8 mouse cellular contexts compared by ENCODE assay signal in genomic region chr11:58323570-58324340, GRCm38 (mm10). TPM values are rescaled to one million over a fixed set of nuclear protein-coding genes. Genes with fewer than 3 reads are reported as not detected.
A peak's percentile ranks its signal among the peaks of the same experiment; 100 is the strongest.
DNase-seq lines count a peak whose midpoint lies in the region; ATAC-seq and TF ChIP-seq lines count a peak whose summit lies in the region.

No protein-coding gene starts in this region.

- peak; percentile 16 for DNase-seq in kidney, adult 18-20 months
- DNase-seq in kidney, adult 11 months = no peak
- DNase-seq in MEL (ENCODE audit: low read depth, low spot score) = peak; percentile 49
- DNase-seq in forebrain, postnatal 0 days = no peak
- DNase-seq in gastrocnemius, postnatal 36 days = no peak
- DNase-seq in frontal cortex, postnatal 25 days (ENCODE audit: low spot score in 2 of 2) = no peak
- DNase-seq in left cerebral cortex, postnatal 14 days (ENCODE audit: low spot score in 2 of 2) = no peak

- no peaks in the 10 kb centered on the region for H3K27me3 ChIP-seq in MEL (ENCODE audit: control insufficient read depth in 1 of 2, insufficient read depth in 2 of 2, low read length in 2 of 2)
- no peaks in the 10 kb centered on the region for H3K27me3 ChIP-seq in forebrain, postnatal 0 days (ENCODE audit: insufficient read depth, low read length)

- H3K79me2 ChIP-seq in MEL (ENCODE audit: control insufficient read depth, insufficient read depth, low read length, poor library complexity) (peaks cover 15% of the 10 kb centered on the region), macrophage (ENCODE audit: inconsistent target) (peaks cover 52% of the 10 kb centered on the region)

- TF ChIP-seq EP300 in MEL (IDR thresholded peaks at IDR 0.05; ENCODE audit: low read depth in 1 of 2, low read length in 2 of 2) = no peak

- TF ChIP-seq CTCF in MEL (IDR thresholded peaks at IDR 0.05 in 2 of 3, conservative IDR thresholded peaks at IDR 0.05 in 1 of 3; ENCODE audit: control insufficient read depth in 1 of 3, insufficient read depth in 1 of 3, low read depth in 2 of 3, low read length in 3 of 3, poor library complexity in 1 of 3, severe bottlenecking in 1 of 3) = no peak
- TF ChIP-seq CTCF in forebrain, postnatal 0 days (IDR thresholded peaks at IDR 0.05; ENCODE audit: low read depth) = no peak

- H3K9me3 ChIP-seq in MEL (replicated peaks; ENCODE audit: insufficient read depth, low read length) = no peaks in the 10 kb centered on the region
- no peaks in the 10 kb centered on the region for H3K9me3 ChIP-seq in forebrain, postnatal 0 days (ENCODE audit: low read length)

- H3K4me2 ChIP-seq in forebrain, postnatal 0 days (ENCODE audit: low read depth) = peak overlapping the region; percentile 96

- no peak for TF ChIP-seq RAD21 in MEL (IDR thresholded peaks at IDR 0.05; ENCODE audit: low read depth, low read length)

- 13% methylated on average over 24 of the region's 24 CpGs for WGBS in forebrain, postnatal 0 days
- 20% methylated on average over 24 of the region's 24 CpGs for WGBS in macrophage (ENCODE audit: missing documents)

- H3K27ac ChIP-seq in MEL (ENCODE audit: control insufficient read depth, low read depth, low read length) = peak overlapping the region; percentile 36
- peak overlapping the region; percentile 95 for H3K27ac ChIP-seq in forebrain, postnatal 0 days (ENCODE audit: low read depth, low read length)
- peak overlapping the region; percentile 54 for H3K27ac ChIP-seq in macrophage

- peak overlapping the region; percentile 79 for H3K9ac ChIP-seq in MEL (ENCODE audit: control insufficient read depth, low read depth, low read length, poor library complexity, severe bottlenecking)
- H3K9ac ChIP-seq in forebrain, postnatal 0 days = peak overlapping the region; percentile 95

- H3K4me3 ChIP-seq in MEL (ENCODE audit: control insufficient read depth in 1 of 2, insufficient read depth in 1 of 2, low read depth in 2 of 2, low read length in 2 of 2) = peak overlapping the region; percentile 52 to 69
- H3K4me3 ChIP-seq in forebrain, postnatal 0 days (ENCODE audit: low read depth, low read length) = peak overlapping the region; percentile 94
- peak overlapping the region; percentile 54 for H3K4me3 ChIP-seq in macrophage (ENCODE audit: inconsistent target)

- no peak; a peak in 1 of 4 replicates for TF ChIP-seq POLR2A in MEL (IDR thresholded peaks at IDR 0.05; ENCODE audit: control insufficient read depth in 1 of 2, insufficient read depth in 1 of 2, low read depth in 1 of 2, low read length in 2 of 2, poor library complexity in 1 of 2)

- intact Hi-C loops in gastrocnemius, postnatal 36 days (cut with DNase I) = no loop called here
- intact Hi-C loops in left cerebral cortex, postnatal 14 days (cut with DNase I) = no loop called here

- peaks cover 4 to 21% of the 10 kb centered on the region in 2 experiments; a peak in 3 of 4 replicates for H3K4me1 ChIP-seq in MEL (ENCODE audit: control insufficient read depth in 1 of 2, insufficient read depth in 2 of 2, low read length in 2 of 2)
- peaks cover 13% of the 10 kb centered on the region for H3K4me1 ChIP-seq in forebrain, postnatal 0 days (ENCODE audit: insufficient read depth)

- peaks cover 11 to 33% of the 10 kb centered on the region in 2 experiments for H3K36me3 ChIP-seq in MEL (ENCODE audit: control insufficient read depth in 1 of 2, insufficient read depth in 2 of 2, low read length in 2 of 2)
- H3K36me3 ChIP-seq in forebrain, postnatal 0 days (ENCODE audit: insufficient read depth) = peaks cover 8% of the 10 kb centered on the region
- H3K36me3 ChIP-seq in macrophage (ENCODE audit: inconsistent target) = peaks cover 13% of the 10 kb centered on the region

- peak; percentile 13 for ATAC-seq in forebrain, postnatal 0 days

TF ChIP-seq in MEL, 35 proteins besides CTCF, POLR2A, EP300 and RAD21 (continues in another document):
- TF ChIP-seq HCFC1 (IDR thresholded peaks at IDR 0.05; ENCODE audit: low read depth, low read length) (no peak), SMC3 (IDR thresholded peaks at IDR 0.05; ENCODE audit: low read depth, low read length) (no peak), GABPA (IDR thresholded peaks at IDR 0.05; ENCODE audit: low read depth, low read length) (no peak), NRF1 (IDR thresholded peaks at IDR 0.05; ENCODE audit: insufficient read depth, low read depth, low read length, poor library complexity, severe bottlenecking) (no peak), POLR2AphosphoS2 (IDR thresholded peaks at IDR 0.05; ENCODE audit: low read length) (peak; percentile 62), MAFK (IDR thresholded peaks at IDR 0.05; ENCODE audit: borderline replicate concordance, low read depth, low read length) (no peak), ELF1 (IDR thresholded peaks at IDR 0.05; ENCODE audit: low read depth, low read length) (no peak), E2F4 (IDR thresholded peaks at IDR 0.05; ENCODE audit: borderline replicate concordance, low read depth, low read length) (no peak), ETS1 (IDR thresholded peaks at IDR 0.05; ENCODE audit: low read depth, low read length) (no peak)

RNA-seq across cellular contexts. Expression of gene Zfp672, which starts 6.4 kb away (rescaled TPM):
- 27.2 and 39.5 TPM in 2 replicates for total RNA-seq in MEL (2012; rRNA removed)
- polyA plus RNA-seq in MEL (2012; ENCODE audit: insufficient read depth in 1 of 2, insufficient read length in 2 of 2, low read depth in 1 of 2, low replicate concordance in 2 of 2, missing spikeins in 1 of 2) = 10 to 100 TPM in 1 of 2 experiments, not detected in 1; 22.6 TPM
- total RNA-seq in forebrain, postnatal 0 days (2014; rRNA removed) = 41.5 and 41.7 TPM in 2 replicates
- polyA plus RNA-seq in forebrain, postnatal 0 days (2015; fragmentation: Nextera tagmentation; extraction: Ambion mirVana) = 38.8 and 41.2 TPM in 2 replicates
- total RNA-seq in macrophage (2018; cell fraction: chromatin; rRNA removed) = 10 to 100 TPM; 10.4 to 75.2 (median 32.9) TPM
- 10 to 100 TPM in 15 of 26 experiments, 1 to 10 TPM in 11; 5.9 to 17.7 (median 10.2) TPM for total RNA-seq in macrophage (2018; cell fraction: cytosol; rRNA removed)
- 10 to 100 TPM in 24 of 26 experiments, 1 to 10 TPM in 2; 9.0 to 74.0 (median 25.2) TPM for total RNA-seq in macrophage (2018; cell fraction: nucleus; rRNA removed)
- 7.9 to 19.4 TPM (median 9.7 TPM) in 3 replicates for polyA plus RNA-seq in macrophage (2018)
- 10 to 100 TPM; 36.7 to 41.7 TPM for total RNA-seq in gastrocnemius, postnatal 36 days (2021)
- total RNA-seq in left cerebral cortex, postnatal 14 days (2021) = 10 to 100 TPM; 48.6 to 52.7 TPM

RNA-seq across cellular contexts. Expression of gene Sh3bp5l, which starts 6.8 kb away (rescaled TPM):
- total RNA-seq in MEL (2012; rRNA removed) = 27.3 and 31.7 TPM in 2 replicates
- polyA plus RNA-seq in MEL (2012; ENCODE audit: insufficient read depth in 1 of 2, insufficient read length in 2 of 2, low read depth in 1 of 2, low replicate concordance in 2 of 2, missing spikeins in 1 of 2) (10 to 100 TPM in 1 of 2 experiments, not detected in 1; 32.8 TPM), macrophage (2018) (6.4 to 11.1 TPM (median 8.6 TPM) in 3 replicates)
- total RNA-seq in forebrain, postnatal 0 days (2014; rRNA removed) = 43.1 and 44.3 TPM in 2 replicates
- 35.8 and 44.9 TPM in 2 replicates for polyA plus RNA-seq in forebrain, postnatal 0 days (2015; fragmentation: Nextera tagmentation; extraction: Ambion mirVana)
- total RNA-seq in macrophage (2018; cell fraction: chromatin; rRNA removed) = 10 to 100 TPM in 15 of 26 experiments, 1 to 10 TPM in 11; 1.2 to 27.2 (median 12.7) TPM
- total RNA-seq in macrophage (2018; cell fraction: cytosol; rRNA removed) = 10 to 100 TPM in 8 of 26 experiments, 1 to 10 TPM in 18; 3.8 to 14.7 (median 7.7) TPM
- total RNA-seq in macrophage (2018; cell fraction: nucleus; rRNA removed) = 10 to 100 TPM in 12 of 26 experiments, 1 to 10 TPM in 14; 3.1 to 21.4 (median 9.1) TPM
- total RNA-seq in gastrocnemius, postnatal 36 days (2021) = 10 to 100 TPM; 26.1 to 27.9 TPM
- total RNA-seq in left cerebral cortex, postnatal 14 days (2021) = 10 to 100 TPM; 54.1 to 59.7 TPM

RNA-seq across cellular contexts. Expression of gene Zfp692, which starts 16.9 kb away (rescaled TPM):
- 16.0 and 25.7 TPM in 2 replicates for total RNA-seq in MEL (2012; rRNA removed)
- polyA plus RNA-seq in MEL (2012; ENCODE audit: insufficient read depth in 1 of 2, insufficient read length in 2 of 2, low read depth in 1 of 2, low replicate concordance in 2 of 2, missing spikeins in 1 of 2) (10 to 100 TPM in 1 of 2 experiments, not detected in 1; 38.0 TPM), macrophage (2018) (2.9 to 5.3 TPM (median 4.7 TPM) in 3 replicates)
- 25.6 and 30.0 TPM in 2 replicates for total RNA-seq in forebrain, postnatal 0 days (2014; rRNA removed)
- polyA plus RNA-seq in forebrain, postnatal 0 days (2015; fragmentation: Nextera tagmentation; extraction: Ambion mirVana) = 14.8 and 17.7 TPM in 2 replicates
- 10 to 100 TPM; 20.4 to 65.9 (median 47.6) TPM for total RNA-seq in macrophage (2018; cell fraction: chromatin; rRNA removed)
- 1 to 10 TPM in 25 of 26 experiments, under 1 TPM in 1; 0.86 to 3.7 (median 2.1) TPM for total RNA-seq in macrophage (2018; cell fraction: cytosol; rRNA removed)
- 10 to 100 TPM; 12.0 to 60.5 (median 31.9) TPM for total RNA-seq in macrophage (2018; cell fraction: nucleus; rRNA removed)
- 1 to 10 TPM; 3.4 to 4.0 TPM for total RNA-seq in gastrocnemius, postnatal 36 days (2021)
- total RNA-seq in left cerebral cortex, postnatal 14 days (2021) = 10 to 100 TPM; 20.0 to 21.3 TPM

RNA-seq across cellular contexts. Expression of gene 4930438A08Rik, which starts 49.2 kb away (rescaled TPM):
- total RNA-seq in MEL (2012; rRNA removed) = not detected in 2 replicates
- polyA plus RNA-seq in MEL (2012; ENCODE audit: insufficient read depth in 1 of 2, insufficient read length in 2 of 2, low read depth in 1 of 2, low replicate concordance in 2 of 2, missing spikeins in 1 of 2) (not detected), macrophage (2018) (0.17 TPM in 1 of 3 replicates, not detected in the others)
- not detected in 2 replicates for total RNA-seq in forebrain, postnatal 0 days (2014; rRNA removed)
- 0.10 TPM in 1 of 2 replicates, not detected in the other for polyA plus RNA-seq in forebrain, postnatal 0 days (2015; fragmentation: Nextera tagmentation; extraction: Ambion mirVana)
- total RNA-seq in macrophage (2018; cell fraction: chromatin; rRNA removed) = 1 to 10 TPM in 1 of 26 experiments, under 1 TPM in 9, not detected in 16; 0.33 to 1.7 (median 0.53) TPM
- under 1 TPM in 12 of 26 experiments, not detected in 14; 0.05 to 0.17 (median 0.08) TPM for total RNA-seq in macrophage (2018; cell fraction: cytosol; rRNA removed)
- under 1 TPM in 4 of 26 experiments, not detected in 22; 0.33 to 0.91 (median 0.53) TPM for total RNA-seq in macrophage (2018; cell fraction: nucleus; rRNA removed)
- total RNA-seq in gastrocnemius, postnatal 36 days (2021) = not detected
- total RNA-seq in left cerebral cortex, postnatal 14 days (2021) = not detected

RNA-seq across cellular contexts. Expression of gene Lypd8, which starts 55.1 kb away (rescaled TPM):
- 0.19 TPM in 1 of 2 replicates, not detected in the other for total RNA-seq in MEL (2012; rRNA removed)
- polyA plus RNA-seq in MEL (2012; ENCODE audit: insufficient read depth in 1 of 2, insufficient read length in 2 of 2, low read depth in 1 of 2, low replicate concordance in 2 of 2, missing spikeins in 1 of 2) = under 1 TPM in 1 of 2 experiments, not detected in 1; 0.31 TPM
- total RNA-seq in forebrain, postnatal 0 days (2014; rRNA removed) = not detected in 2 replicates
- polyA plus RNA-seq in forebrain, postnatal 0 days (2015; fragmentation: Nextera tagmentation; extraction: Ambion mirVana) = 0.13 TPM in 1 of 2 replicates, not detected in the other
- total RNA-seq in macrophage (2018; cell fraction: chromatin; rRNA removed) = not detected
- not detected for total RNA-seq in macrophage (2018; cell fraction: cytosol; rRNA removed)
- total RNA-seq in macrophage (2018; cell fraction: nucleus; rRNA removed) = not detected
- polyA plus RNA-seq in macrophage (2018) = not detected in 3 replicates
- not detected for total RNA-seq in gastrocnemius, postnatal 36 days (2021)
- not detected for total RNA-seq in left cerebral cortex, postnatal 14 days (2021)

Comparison
In these comparisons a context has a peak if more than half of its experiments do, and no peak if none do; other contexts are left out.
1. DNase-seq: peak in kidney, adult 18-20 months (single experiment) and MEL (single experiment); none in kidney, adult 11 months (single experiment), forebrain, postnatal 0 days (single experiment), gastrocnemius, postnatal 36 days (0 of 2), frontal cortex, postnatal 25 days (0 of 2) and left cerebral cortex, postnatal 14 days (0 of 2).
2. H3K27ac ChIP-seq: peak in every context shown above with its lines; median percentile 95 in forebrain, postnatal 0 days; 54 in macrophage; 36 in MEL.
3. Peak in every context shown above with its lines, with median percentiles within 50 percentile points of each other: H3K4me3 ChIP-seq.